Mouse (Mus musculus) sigmoid colon, adult 10 weeks (tissue): ENCODE results near the gene Syncrip. TPM values are rescaled to one million over a fixed set of nuclear protein-coding genes. Genes with fewer than 3 reads are reported as not detected.

ENCODE experiments used
- polyA plus RNA-seq: library from polyadenylated mRNA; stranded (reverse); fragments of 350-450 nt; fragmentation: Illumina TruSeq; extraction: RNeasy Lipid Tissue Mini Kit (QIAGEN cat#74804); gene quantifications from one replicate; pipeline ENCODE4 v1.2.3, GENCODE M21; 2014; ENCODE audit warnings: low read depth, low replicate concordance

Gene Syncrip
- polyA plus RNA-seq: 248 TPM

DNA sequence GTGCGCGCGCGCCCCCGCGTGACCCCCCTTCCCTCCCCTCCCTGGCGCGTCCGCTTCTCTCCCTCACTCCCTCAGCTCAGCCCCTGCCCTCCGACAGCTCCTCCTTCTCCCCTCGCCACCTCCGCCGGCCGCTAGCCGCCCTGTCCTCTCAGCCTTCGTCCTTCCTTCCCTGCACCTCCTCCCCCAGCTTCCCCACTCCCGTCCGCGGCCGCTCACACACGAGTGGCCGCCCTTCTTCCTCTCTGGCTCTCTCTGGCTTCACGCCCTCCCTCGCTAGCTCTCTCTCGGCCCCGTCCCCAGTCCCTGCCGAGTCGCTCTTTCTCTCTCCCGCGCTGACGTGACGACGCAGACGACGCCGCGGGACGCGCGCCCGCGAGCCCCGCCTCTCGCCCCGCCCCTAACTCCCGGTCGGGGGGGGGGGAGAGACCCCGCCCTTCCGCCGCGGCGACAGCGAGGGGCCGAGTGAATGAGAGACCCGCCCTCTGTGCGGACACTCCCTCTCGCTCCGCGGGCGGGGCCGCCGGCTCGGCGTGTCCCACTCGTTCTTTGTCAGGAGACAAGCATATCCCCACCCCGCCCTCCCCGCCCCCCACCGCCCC, at the start of gene Syncrip:
Syncrip (minus strand) TSS at position 345 of the 599 bp plus-strand sequence.

DNA sequence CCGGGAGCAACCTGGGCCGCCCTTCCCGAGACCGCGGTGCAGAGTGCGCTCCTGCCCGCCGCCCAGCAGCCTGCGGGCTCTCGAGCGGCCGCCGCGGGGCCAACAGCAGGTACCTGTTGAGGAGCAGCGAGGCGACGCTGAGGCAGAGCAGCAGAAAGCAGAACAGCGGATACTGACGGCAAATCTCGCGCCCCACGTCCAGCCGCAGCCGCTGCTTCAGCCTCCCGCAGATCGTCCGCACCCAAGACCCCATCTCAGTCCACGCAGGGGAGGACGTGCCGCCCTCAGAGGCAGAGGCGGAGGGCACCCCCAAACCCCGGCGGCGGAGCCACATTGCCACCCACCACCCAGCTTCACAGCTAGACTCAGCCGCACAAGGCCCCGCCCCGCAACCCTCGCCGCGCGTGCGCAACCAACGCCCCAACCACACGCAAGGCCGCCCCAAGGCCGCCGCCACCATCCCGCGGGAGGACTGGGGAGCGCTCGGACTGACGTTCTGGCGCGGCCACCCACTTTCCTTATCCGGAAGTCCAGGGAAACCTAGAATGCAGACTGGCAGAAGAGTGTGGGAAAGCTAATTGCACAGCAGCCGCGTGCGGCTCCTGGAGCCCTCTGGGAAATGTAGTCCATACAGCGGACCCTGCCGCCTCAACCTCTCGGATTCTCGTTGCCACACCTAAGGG, 43.7 kb downstream of the Syncrip start, which contains the start of gene Snx14:
Snx14 (minus strand) TSS at position 404 of the 683 bp plus-strand sequence.

Other genes with a start within 250 kb of the Syncrip start
- gene Nt5e, start 155.4 kb downstream of the Syncrip start, polyA plus RNA-seq: 146 TPM
- 117 TPM for gene Snx14, start 43.6 kb downstream of the Syncrip start, polyA plus RNA-seq
- 7.6 TPM for gene Gm20537, start 26.0 kb downstream of the Syncrip start, polyA plus RNA-seq
- gene Zfp949, start 65.4 kb upstream of the Syncrip start, polyA plus RNA-seq: 30.8 TPM
- gene Trim43a, start 98.3 kb upstream of the Syncrip start, polyA plus RNA-seq: not detected
- 38.8 TPM for gene Mthfsl, start 237.7 kb upstream of the Syncrip start, polyA plus RNA-seq
- gene Bcl2a1d, start 249.3 kb upstream of the Syncrip start, polyA plus RNA-seq: 8.6 TPM